ENCODE assay signal across 8 mouse cellular contexts in genomic region chr10:128674469-128675008, GRCm38 (mm10). TPM values are rescaled to one million over a fixed set of nuclear protein-coding genes. Genes with fewer than 3 reads are reported as not detected.
DNase-seq lines count a peak whose midpoint lies in the region; ATAC-seq and TF ChIP-seq lines count a peak whose summit lies in the region.

No protein-coding gene starts in this region.

- DNase-seq in spleen, adult 2 months (ENCODE audit: low read depth in 1 of 2, low spot score in 2 of 2), result peak; percentile 29 to 41
- no peak for DNase-seq in spleen, adult 12 weeks (ENCODE audit: low spot score)
- DNase-seq in c-Kit-positive CD71-positive TER-119-negative erythroid progenitor cells, embryonic 14.5 days (ENCODE audit: low read depth), result peak; percentile 58
- DNase-seq in layer of hippocampus, postnatal 25 days (ENCODE audit: extremely low spot score in 1 of 2, low spot score in 1 of 2), result no peak
- no peak for DNase-seq in left cerebral cortex, adult 8-10 months (ENCODE audit: low spot score in 2 of 2)

- TF ChIP-seq CTCF in spleen, adult 2 months (IDR thresholded peaks at IDR 0.05; ENCODE audit: extremely low read depth, insufficient read depth, insufficient read length, insufficient replicate concordance), result peak; percentile 25; the same call in 1 of the 2 replicates

- no peak for ATAC-seq in heart, embryonic 15.5 days (replicated peaks; ENCODE audit: insufficient number of reproducible peaks, insufficient read depth, low FRiP score, low read depth)
- no peak for ATAC-seq in limb, embryonic 12.5 days (ENCODE audit: insufficient number of reproducible peaks, insufficient read depth, low FRiP score, low TSS enrichment, low read depth)
- ATAC-seq in midbrain, embryonic 15.5 days (replicated peaks), result peak; percentile 12; the same call in 1 of the 2 replicates

- H3K27ac ChIP-seq in spleen, adult 2 months (ENCODE audit: insufficient read depth, low read length), result peak overlapping the region; percentile 89
- peak overlapping the region; percentile 49 for H3K27ac ChIP-seq in heart, embryonic 15.5 days
- H3K27ac ChIP-seq in limb, embryonic 12.5 days, result no peak overlapping the region
- H3K27ac ChIP-seq in midbrain, embryonic 15.5 days, result peak overlapping the region; percentile 67

- 1% methylated on average over 9 of the region's 9 CpGs for WGBS in spleen, adult 2 months
- 1% methylated on average over 9 of the region's 9 CpGs for WGBS in heart, embryonic 15.5 days
- 2% methylated on average over 9 of the region's 9 CpGs for WGBS in limb, embryonic 12.5 days
- under 1% methylated on average over 9 of the region's 9 CpGs for WGBS in midbrain, embryonic 15.5 days

- H3K4me3 ChIP-seq in spleen, adult 2 months (ENCODE audit: extremely low read depth, insufficient read depth, insufficient read length), result peak overlapping the region; percentile 78
- peak overlapping the region; percentile 70 for H3K4me3 ChIP-seq in heart, embryonic 15.5 days
- H3K4me3 ChIP-seq in limb, embryonic 12.5 days (replicated peaks), result peak overlapping the region; percentile 76
- H3K4me3 ChIP-seq in midbrain, embryonic 15.5 days, result peak overlapping the region; percentile 74

- peak overlapping the region; percentile 86 for H3K4me2 ChIP-seq in heart, embryonic 15.5 days
- peak overlapping the region; percentile 95 for H3K4me2 ChIP-seq in limb, embryonic 12.5 days
- peak overlapping the region; percentile 81 for H3K4me2 ChIP-seq in midbrain, embryonic 15.5 days

- no peaks in the 10 kb centered on the region for H3K9me3 ChIP-seq in heart, embryonic 15.5 days (replicated peaks)
- H3K9me3 ChIP-seq in limb, embryonic 12.5 days, result no peaks in the 10 kb centered on the region
- no peaks in the 10 kb centered on the region for H3K9me3 ChIP-seq in midbrain, embryonic 15.5 days

- no peaks in the 10 kb centered on the region for H3K27me3 ChIP-seq in spleen, adult 2 months (ENCODE audit: control insufficient read depth, insufficient read depth, low read length)
- no peaks in the 10 kb centered on the region for H3K27me3 ChIP-seq in heart, embryonic 15.5 days
- 0 out of 2 replicates have a peak, but pooled peaks cover 3% of the 10 kb centered on the region for H3K27me3 ChIP-seq in limb, embryonic 12.5 days
- no peaks in the 10 kb centered on the region for H3K27me3 ChIP-seq in midbrain, embryonic 15.5 days (replicated peaks)

- H3K4me1 ChIP-seq in spleen, adult 2 months (ENCODE audit: control insufficient read depth, insufficient read depth, insufficient read length), result peaks cover 5% of the 10 kb centered on the region; the same call in 1 of the 2 replicates
- H3K4me1 ChIP-seq in heart, embryonic 15.5 days (replicated peaks), result peaks cover 8% of the 10 kb centered on the region
- peaks cover 14% of the 10 kb centered on the region; the same call in 1 of the 2 replicates for H3K4me1 ChIP-seq in limb, embryonic 12.5 days (replicated peaks)
- H3K4me1 ChIP-seq in midbrain, embryonic 15.5 days, result peaks cover 9% of the 10 kb centered on the region

- H3K9ac ChIP-seq in heart, embryonic 15.5 days, result peak overlapping the region; percentile 58
- peak overlapping the region; percentile 62; the same call in 1 of the 2 replicates for H3K9ac ChIP-seq in limb, embryonic 12.5 days (replicated peaks)
- peak overlapping the region; percentile 67; the same call in 1 of the 2 replicates for H3K9ac ChIP-seq in midbrain, embryonic 15.5 days

- no peak for TF ChIP-seq POLR2A in spleen, adult 2 months (IDR thresholded peaks at IDR 0.05; ENCODE audit: low read depth, low read length)

- H3K36me3 ChIP-seq in spleen, adult 2 months (ENCODE audit: control insufficient read depth, insufficient read depth, low read length), result peaks cover 6% of the 10 kb centered on the region
- peaks cover 5% of the 10 kb centered on the region for H3K36me3 ChIP-seq in heart, embryonic 15.5 days
- peaks cover 27% of the 10 kb centered on the region; the same call in 1 of the 2 replicates for H3K36me3 ChIP-seq in limb, embryonic 12.5 days
- H3K36me3 ChIP-seq in midbrain, embryonic 15.5 days (replicated peaks), result peaks cover 7% of the 10 kb centered on the region; the same call in 1 of the 2 replicates

RNA-seq across cellular contexts. Expression of gene Suox, which starts 0.7 kb away (rescaled TPM):
- polyA plus RNA-seq in spleen, adult 2 months (2012; rRNA removed), result 6.5 and 6.9 TPM in 2 replicates
- polyA plus RNA-seq in heart, embryonic 15.5 days (2015; fragmentation: Nextera tagmentation; extraction: Ambion mirVana), result 11.1 and 14.4 TPM in 2 replicates
- polyA plus RNA-seq in limb, embryonic 12.5 days (2016; fragmentation: Nextera tagmentation; extraction: Ambion mirVana), result 14.7 and 16.7 TPM in 2 replicates
- 14.3 and 16.7 TPM in 2 replicates for polyA plus RNA-seq in midbrain, embryonic 15.5 days (2015; fragmentation: Nextera tagmentation; extraction: Ambion mirVana)
- total RNA-seq in layer of hippocampus, postnatal 25 days (2021), result 10 to 100 TPM; 11.4 to 13.3 TPM
- 10 to 100 TPM; 12.7 to 14.6 (median 14.0) TPM for total RNA-seq in left cerebral cortex, adult 8-10 months (2022)

RNA-seq across cellular contexts. Expression of gene Rab5b, which starts 21.5 kb away (rescaled TPM):
- 43.3 and 44.4 TPM in 2 replicates for polyA plus RNA-seq in spleen, adult 2 months (2012; rRNA removed)
- 61.0 and 67.8 TPM in 2 replicates for polyA plus RNA-seq in heart, embryonic 15.5 days (2015; fragmentation: Nextera tagmentation; extraction: Ambion mirVana)
- 72.7 and 78.2 TPM in 2 replicates for polyA plus RNA-seq in limb, embryonic 12.5 days (2016; fragmentation: Nextera tagmentation; extraction: Ambion mirVana)
- polyA plus RNA-seq in midbrain, embryonic 15.5 days (2015; fragmentation: Nextera tagmentation; extraction: Ambion mirVana), result 122 and 123 TPM in 2 replicates
- 100 to 1,000 TPM; 130 to 136 TPM for total RNA-seq in layer of hippocampus, postnatal 25 days (2021)
- 100 to 1,000 TPM; 131 to 143 (median 135) TPM for total RNA-seq in left cerebral cortex, adult 8-10 months (2022)

RNA-seq across cellular contexts. Expression of gene Ikzf4, which starts 28.7 kb away (rescaled TPM):
- polyA plus RNA-seq in spleen, adult 2 months (2012; rRNA removed), result 1.1 and 1.7 TPM in 2 replicates
- polyA plus RNA-seq in heart, embryonic 15.5 days (2015; fragmentation: Nextera tagmentation; extraction: Ambion mirVana), result 1.3 and 1.4 TPM in 2 replicates
- 3.4 and 4.0 TPM in 2 replicates for polyA plus RNA-seq in limb, embryonic 12.5 days (2016; fragmentation: Nextera tagmentation; extraction: Ambion mirVana)
- 23.0 and 23.1 TPM in 2 replicates for polyA plus RNA-seq in midbrain, embryonic 15.5 days (2015; fragmentation: Nextera tagmentation; extraction: Ambion mirVana)
- total RNA-seq in layer of hippocampus, postnatal 25 days (2021), result 10 to 100 TPM; 10.7 to 17.2 TPM
- 10 to 100 TPM; 12.0 to 15.9 (median 13.8) TPM for total RNA-seq in left cerebral cortex, adult 8-10 months (2022)

RNA-seq across cellular contexts. Expression of gene Pmel, which starts 29.5 kb away (rescaled TPM):
- polyA plus RNA-seq in spleen, adult 2 months (2012; rRNA removed), result 0.66 and 9.3 TPM in 2 replicates
- 2.5 and 2.7 TPM in 2 replicates for polyA plus RNA-seq in heart, embryonic 15.5 days (2015; fragmentation: Nextera tagmentation; extraction: Ambion mirVana)
- 0.71 and 1.2 TPM in 2 replicates for polyA plus RNA-seq in limb, embryonic 12.5 days (2016; fragmentation: Nextera tagmentation; extraction: Ambion mirVana)
- polyA plus RNA-seq in midbrain, embryonic 15.5 days (2015; fragmentation: Nextera tagmentation; extraction: Ambion mirVana), result 0.54 and 0.88 TPM in 2 replicates
- total RNA-seq in layer of hippocampus, postnatal 25 days (2021), result under 1 TPM; 0.49 to 0.62 TPM
- under 1 TPM; 0.40 to 0.98 (median 0.59) TPM for total RNA-seq in left cerebral cortex, adult 8-10 months (2022)

RNA-seq across cellular contexts. Expression of gene Cdk2, which starts 30.3 kb away (rescaled TPM):
- 19.5 and 19.8 TPM in 2 replicates for polyA plus RNA-seq in spleen, adult 2 months (2012; rRNA removed)
- polyA plus RNA-seq in heart, embryonic 15.5 days (2015; fragmentation: Nextera tagmentation; extraction: Ambion mirVana), result 85.9 and 90.4 TPM in 2 replicates
- polyA plus RNA-seq in limb, embryonic 12.5 days (2016; fragmentation: Nextera tagmentation; extraction: Ambion mirVana), result 147 and 161 TPM in 2 replicates
- 15.1 and 18.6 TPM in 2 replicates for polyA plus RNA-seq in midbrain, embryonic 15.5 days (2015; fragmentation: Nextera tagmentation; extraction: Ambion mirVana)
- total RNA-seq in layer of hippocampus, postnatal 25 days (2021), result 1 to 10 TPM; 2.7 to 4.0 TPM
- 1 to 10 TPM; 2.5 to 5.9 (median 3.8) TPM for total RNA-seq in left cerebral cortex, adult 8-10 months (2022)

Comparison
In these comparisons a context has a peak if more than half of its experiments do, and no peak if none do; other contexts are left out.
1. DNase-seq: peak in spleen, adult 2 months (2 of 2) and c-Kit-positive CD71-positive TER-119-negative erythroid progenitor cells, embryonic 14.5 days (single experiment); none in spleen, adult 12 weeks (single experiment), layer of hippocampus, postnatal 25 days (0 of 2) and left cerebral cortex, adult 8-10 months (0 of 2).
2. Peak in every context shown above with its lines, with median percentiles within 50 percentile points of each other: H3K4me3 ChIP-seq, H3K4me2 ChIP-seq and H3K9ac ChIP-seq.